Mouse (Mus musculus): ENCODE results near the gene Gm6993. TPM values are rescaled to one million over a fixed set of nuclear protein-coding genes. Genes with fewer than 3 reads are reported as not detected.

Gene Gm6993
- total RNA-seq (2017) = not detected in 2 replicates

DNA sequence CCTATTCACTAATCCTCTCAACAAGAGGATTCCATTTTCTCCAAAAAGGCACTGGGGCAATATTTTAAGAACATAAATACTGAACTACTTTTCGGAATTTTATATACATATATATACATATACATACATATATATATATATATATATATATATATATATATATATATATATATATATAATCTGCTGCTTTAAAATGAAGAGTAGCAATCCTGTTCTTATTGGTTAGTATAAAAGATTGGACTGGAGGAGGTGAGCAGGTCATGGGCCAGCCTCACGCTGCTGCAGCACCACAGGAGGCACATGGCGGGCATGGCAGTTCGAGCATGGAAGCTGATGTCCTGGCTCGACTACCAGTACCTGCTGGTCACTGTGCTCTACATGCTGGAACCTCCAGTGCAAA, at the start of gene Gm6993:
Gene Gm6993, plus strand, starts transcription at position 301 of the 400 bp plus-strand sequence.
- ATAC-seq (replicated peaks in 1 of 2; ENCODE audit: insufficient read depth in 1 of 2, low FRiP score in 2 of 2, low TSS enrichment in 1 of 2, low read depth in 1 of 2, poor library complexity in 2 of 2, severe bottlenecking in 2 of 2) = no peak

DNA sequence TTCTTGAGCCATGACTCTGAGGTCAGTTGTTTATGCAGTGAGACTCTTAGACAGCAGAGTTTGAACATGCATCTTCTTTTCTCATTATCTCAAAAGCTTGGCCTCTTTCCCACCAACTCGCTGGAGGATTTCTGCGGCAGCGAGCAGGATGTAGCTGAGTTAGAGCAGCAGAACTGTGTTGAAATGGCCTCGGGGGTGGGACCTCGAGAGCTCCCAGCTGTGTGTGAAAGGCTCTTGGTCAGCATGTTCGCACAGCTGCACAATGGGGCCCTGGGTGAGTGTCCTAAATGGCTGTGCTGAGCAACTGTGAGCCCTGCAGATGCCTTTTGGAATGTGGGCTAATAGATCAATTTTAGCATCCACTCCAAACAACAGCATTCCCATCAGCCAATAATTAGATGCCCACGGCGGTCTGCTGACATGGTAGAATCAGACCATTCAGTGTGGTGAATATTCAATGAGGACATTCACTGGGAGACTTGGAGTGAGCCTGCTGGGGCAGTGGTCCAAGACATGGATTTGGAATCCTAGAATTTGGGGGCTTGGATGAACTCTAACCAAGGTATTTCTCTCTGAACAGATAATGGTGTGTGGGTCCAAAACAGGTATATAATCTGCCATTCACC, 49.1 kb upstream of the Gm6993 start:
- no peak for ATAC-seq (replicated peaks in 1 of 2; ENCODE audit: insufficient read depth in 1 of 2, low FRiP score in 2 of 2, low TSS enrichment in 1 of 2, low read depth in 1 of 2, poor library complexity in 2 of 2, severe bottlenecking in 2 of 2)

DNA sequence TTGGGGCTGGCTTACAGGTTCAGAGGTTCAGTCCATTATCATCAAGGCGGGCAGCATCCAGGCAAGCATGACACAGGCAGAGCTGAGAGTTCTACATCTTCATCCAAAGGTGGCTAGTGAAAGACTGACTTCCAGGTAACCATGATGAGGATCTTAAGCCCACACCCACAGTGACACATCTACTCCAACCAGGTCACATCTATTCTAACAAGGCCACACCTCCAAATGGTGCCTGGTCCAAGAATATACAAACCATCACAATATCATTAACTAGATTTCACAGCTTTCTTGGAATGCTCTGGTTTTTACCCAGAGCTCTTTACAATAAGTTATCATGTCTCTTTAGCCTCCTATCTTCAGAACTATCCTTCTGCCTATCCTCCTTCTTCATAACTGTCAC, 38.1 kb upstream of the Gm6993 start:
- ATAC-seq (replicated peaks in 1 of 2; ENCODE audit: insufficient read depth in 1 of 2, low FRiP score in 2 of 2, low TSS enrichment in 1 of 2, low read depth in 1 of 2, poor library complexity in 2 of 2, severe bottlenecking in 2 of 2) = no peak

DNA sequence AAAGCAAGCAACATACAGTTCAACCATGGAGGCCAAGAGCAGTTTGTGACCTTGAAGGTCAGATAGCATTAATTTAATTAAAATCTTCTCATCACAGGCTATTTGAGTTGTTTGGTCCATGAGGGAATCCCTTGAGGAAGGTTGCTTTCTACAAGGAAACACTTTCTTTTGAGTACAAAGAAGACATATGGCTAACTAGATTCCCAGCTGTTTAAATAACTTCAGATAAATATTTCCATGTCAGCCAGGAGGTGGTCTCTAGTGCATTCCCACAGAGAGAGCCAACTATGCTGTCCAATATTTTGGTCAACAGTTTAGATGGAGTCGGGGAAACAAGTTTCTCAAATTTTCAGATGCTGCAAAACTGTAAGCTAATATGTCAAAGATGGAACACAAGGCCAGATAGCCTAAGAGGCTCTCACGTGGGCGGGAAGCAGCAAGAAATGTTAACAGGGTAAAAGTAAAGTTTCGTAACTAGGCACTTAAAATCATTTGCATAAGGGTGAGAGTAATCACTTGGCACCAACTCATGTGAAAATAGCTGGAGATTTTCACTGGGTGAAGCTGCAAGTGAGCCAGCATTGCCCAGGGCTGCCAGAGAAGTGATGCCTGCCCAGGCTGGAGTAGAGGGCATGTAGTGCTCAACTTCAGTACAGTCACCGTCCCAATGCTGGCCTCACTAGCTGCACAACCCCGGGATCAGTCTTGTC, 36.7 kb upstream of the Gm6993 start:
- no peak for ATAC-seq (replicated peaks in 1 of 2; ENCODE audit: insufficient read depth in 1 of 2, low FRiP score in 2 of 2, low TSS enrichment in 1 of 2, low read depth in 1 of 2, poor library complexity in 2 of 2, severe bottlenecking in 2 of 2)

DNA sequence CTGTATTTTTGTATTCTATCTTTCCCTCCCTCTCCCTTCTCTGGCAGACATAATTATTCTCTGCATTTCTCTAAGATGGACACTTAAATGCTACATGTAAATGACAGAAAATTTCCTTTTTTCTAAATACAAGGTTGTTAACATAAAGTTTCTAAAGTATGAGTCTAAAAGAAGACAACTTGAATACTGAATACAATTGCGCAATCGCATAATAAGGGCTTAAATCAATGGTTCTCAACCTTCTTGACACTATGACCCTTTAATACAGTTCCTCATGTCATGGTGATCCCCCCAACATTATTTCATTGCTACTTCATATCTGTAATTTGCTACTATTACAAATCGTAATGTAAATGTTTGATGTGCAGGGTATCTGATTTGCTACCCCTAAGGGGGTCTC, 35.7 kb upstream of the Gm6993 start:
- no peak for ATAC-seq (replicated peaks in 1 of 2; ENCODE audit: insufficient read depth in 1 of 2, low FRiP score in 2 of 2, low TSS enrichment in 1 of 2, low read depth in 1 of 2, poor library complexity in 2 of 2, severe bottlenecking in 2 of 2)

DNA sequence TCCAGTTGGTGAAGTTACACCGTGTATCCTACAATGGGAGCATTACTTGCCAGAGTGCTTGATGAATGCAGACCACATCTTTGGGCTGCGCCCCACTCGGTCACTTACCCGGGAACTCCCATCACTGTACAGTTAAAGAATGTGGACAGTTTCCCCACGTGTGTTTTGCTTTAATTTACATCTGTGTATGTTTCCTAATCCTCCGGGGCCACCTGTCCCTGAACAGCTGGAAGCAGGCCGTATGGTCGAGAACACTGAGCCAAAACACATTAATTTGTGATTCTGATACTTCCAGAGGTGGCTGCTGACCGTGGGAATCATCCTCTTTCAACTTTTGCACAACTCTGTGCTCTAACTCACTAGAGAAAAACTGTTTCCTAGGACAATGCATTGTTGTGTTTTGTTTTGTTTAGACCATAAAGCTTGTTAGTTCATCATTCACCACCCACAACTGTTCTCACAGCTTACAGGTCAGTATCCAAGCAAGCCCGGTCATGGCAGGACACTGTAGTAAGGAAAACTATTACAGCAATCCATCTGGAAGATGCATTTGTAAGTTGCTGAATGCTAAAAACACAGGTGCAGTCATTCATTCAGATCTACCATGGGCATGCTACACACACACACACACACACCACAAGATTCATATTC, 34.5 kb upstream of the Gm6993 start:
- no peak for ATAC-seq (replicated peaks in 1 of 2; ENCODE audit: insufficient read depth in 1 of 2, low FRiP score in 2 of 2, low TSS enrichment in 1 of 2, low read depth in 1 of 2, poor library complexity in 2 of 2, severe bottlenecking in 2 of 2)

DNA sequence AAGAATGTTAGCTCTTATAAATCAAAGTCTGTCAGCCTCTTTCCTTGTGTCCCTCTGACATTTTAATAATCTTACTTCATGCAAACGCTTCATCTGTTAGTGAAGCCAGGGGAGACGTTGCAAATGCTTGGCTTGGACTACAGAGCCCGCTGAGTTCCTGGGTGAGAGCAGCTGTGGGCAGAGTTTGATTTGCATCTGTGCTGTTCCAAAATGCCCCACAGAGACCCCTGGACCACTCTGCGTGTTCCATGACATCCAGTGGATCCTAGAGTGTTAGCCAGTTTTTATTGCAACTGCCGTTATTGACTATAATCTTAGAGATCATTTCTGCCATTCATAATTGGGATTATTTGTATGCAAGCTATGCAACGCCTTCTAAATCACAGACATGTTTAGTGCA, 31.8 kb upstream of the Gm6993 start:
- no peak for ATAC-seq (replicated peaks in 1 of 2; ENCODE audit: insufficient read depth in 1 of 2, low FRiP score in 2 of 2, low TSS enrichment in 1 of 2, low read depth in 1 of 2, poor library complexity in 2 of 2, severe bottlenecking in 2 of 2)

DNA sequence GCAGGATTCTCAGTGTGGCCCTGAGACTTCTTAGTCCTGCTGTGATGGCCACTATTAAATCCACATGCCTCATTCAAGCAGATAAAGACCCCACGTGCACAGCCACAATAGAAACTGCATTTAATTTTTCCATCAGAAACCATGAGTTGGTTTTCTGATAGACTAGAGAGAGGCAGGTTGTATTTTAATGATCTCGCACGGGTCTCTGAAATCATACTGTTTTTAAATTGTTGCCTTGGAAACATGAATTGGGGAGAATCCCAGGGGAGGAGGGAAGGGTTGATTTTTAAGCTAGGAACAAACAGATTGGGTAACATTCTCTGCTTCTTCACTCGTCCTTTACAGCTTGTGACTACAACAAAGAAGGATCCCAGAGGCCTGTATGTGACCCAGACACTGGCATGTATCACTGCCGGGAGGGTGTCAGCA, 31.2 kb upstream of the Gm6993 start:
- ATAC-seq (replicated peaks in 1 of 2; ENCODE audit: insufficient read depth in 1 of 2, low FRiP score in 2 of 2, low TSS enrichment in 1 of 2, low read depth in 1 of 2, poor library complexity in 2 of 2, severe bottlenecking in 2 of 2) = no peak

DNA sequence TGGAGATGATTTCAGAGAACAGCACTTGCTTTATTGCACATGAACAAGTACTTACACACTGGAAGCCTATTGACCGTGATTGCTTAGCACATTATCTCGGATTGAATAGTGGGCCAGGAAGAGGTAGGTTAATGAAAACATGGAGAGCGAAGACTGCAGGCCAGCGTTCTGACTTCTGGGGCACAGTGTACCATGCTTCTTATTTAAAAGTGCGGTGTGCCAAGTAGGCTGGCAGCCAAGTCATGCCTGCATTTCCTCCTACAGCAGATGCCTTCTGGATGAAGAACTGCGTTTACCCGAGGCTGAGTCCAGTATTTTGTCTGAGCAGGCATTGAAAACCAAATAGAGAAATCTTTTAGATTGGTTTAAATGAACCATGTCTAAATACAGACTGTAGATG, 27.0 kb upstream of the Gm6993 start:
- no peak for ATAC-seq (replicated peaks in 1 of 2; ENCODE audit: insufficient read depth in 1 of 2, low FRiP score in 2 of 2, low TSS enrichment in 1 of 2, low read depth in 1 of 2, poor library complexity in 2 of 2, severe bottlenecking in 2 of 2)

DNA sequence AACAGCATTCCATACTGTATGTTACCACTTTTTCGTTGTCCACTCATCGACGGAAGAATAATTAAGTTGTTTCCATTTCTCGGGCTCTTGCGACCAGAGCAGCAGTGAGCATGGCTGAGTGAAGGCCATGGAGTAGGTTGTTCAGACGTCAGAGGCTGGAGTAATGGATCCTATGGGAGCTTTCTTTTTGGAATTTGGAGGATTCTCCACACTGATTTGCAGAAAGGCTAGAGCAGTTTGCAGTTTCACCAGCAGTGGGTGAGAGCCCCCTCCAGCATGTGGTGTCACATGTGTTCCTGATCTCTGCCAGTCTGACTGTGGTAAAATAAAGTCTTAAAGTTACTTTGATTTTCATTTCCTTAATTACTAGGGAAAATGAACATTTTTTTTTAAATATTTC, 25.6 kb upstream of the Gm6993 start:
- ATAC-seq (replicated peaks in 1 of 2; ENCODE audit: insufficient read depth in 1 of 2, low FRiP score in 2 of 2, low TSS enrichment in 1 of 2, low read depth in 1 of 2, poor library complexity in 2 of 2, severe bottlenecking in 2 of 2) = no peak

DNA sequence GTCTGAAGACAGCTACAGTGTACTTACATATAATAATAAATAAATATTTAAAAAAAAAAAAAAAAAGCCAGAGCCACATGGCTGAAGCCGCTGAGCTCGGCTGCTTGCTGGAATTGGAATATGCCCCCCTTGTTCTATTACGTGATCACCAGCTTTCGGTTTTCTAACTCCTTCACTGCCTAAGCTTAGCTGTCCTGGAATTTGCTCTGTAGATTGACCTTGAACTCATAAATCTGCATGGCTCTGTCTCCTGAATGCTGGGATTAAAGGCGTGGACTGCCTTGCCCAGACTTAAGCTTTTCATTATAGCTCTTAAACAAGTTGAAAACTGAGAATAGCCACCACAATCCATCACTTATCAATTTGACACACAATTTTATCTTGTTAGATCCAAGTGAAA, 23.3 kb upstream of the Gm6993 start:
- ATAC-seq (replicated peaks in 1 of 2; ENCODE audit: insufficient read depth in 1 of 2, low FRiP score in 2 of 2, low TSS enrichment in 1 of 2, low read depth in 1 of 2, poor library complexity in 2 of 2, severe bottlenecking in 2 of 2) = no peak

DNA sequence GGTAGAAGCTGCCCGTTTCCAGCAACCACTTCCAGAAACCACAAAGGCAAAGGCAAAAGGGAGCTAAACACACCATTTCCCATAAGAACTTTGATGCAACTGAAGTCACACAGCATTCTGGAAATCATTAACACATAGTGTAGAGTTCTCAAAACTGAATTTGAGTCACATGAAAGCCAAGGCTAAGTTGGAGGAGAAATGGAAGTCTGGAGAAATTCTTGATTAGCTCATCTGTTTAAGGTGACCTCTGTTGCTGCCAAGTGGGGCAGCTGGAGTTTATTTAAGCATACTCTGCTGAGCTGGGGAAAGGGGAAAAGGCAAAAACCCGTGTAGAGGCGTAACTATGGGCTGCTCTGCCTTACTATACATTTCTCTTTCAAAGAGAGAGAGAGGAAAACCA, 21.8 kb upstream of the Gm6993 start:
- ATAC-seq (replicated peaks in 1 of 2; ENCODE audit: insufficient read depth in 1 of 2, low FRiP score in 2 of 2, low TSS enrichment in 1 of 2, low read depth in 1 of 2, poor library complexity in 2 of 2, severe bottlenecking in 2 of 2) = no peak

DNA sequence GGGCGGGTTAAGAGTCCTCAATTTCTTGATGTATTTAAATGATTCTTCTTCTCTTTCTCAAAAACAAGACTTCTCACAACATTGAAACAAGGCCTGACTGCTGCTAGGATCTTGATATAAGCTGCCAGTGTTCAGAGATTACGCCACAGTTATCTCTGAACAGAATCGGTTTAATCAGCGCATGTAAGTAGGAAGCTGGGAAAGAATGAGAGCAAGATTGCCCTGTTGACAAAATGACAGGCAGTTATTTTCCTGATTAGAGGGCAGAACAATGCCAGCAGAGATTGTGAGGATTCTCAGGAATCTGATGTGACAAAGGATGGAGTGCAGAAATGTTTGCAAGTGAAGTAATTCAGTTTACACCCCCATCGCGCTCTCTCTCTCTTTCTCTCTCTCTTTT, 19.0 kb upstream of the Gm6993 start:
- no peak for ATAC-seq (replicated peaks in 1 of 2; ENCODE audit: insufficient read depth in 1 of 2, low FRiP score in 2 of 2, low TSS enrichment in 1 of 2, low read depth in 1 of 2, poor library complexity in 2 of 2, severe bottlenecking in 2 of 2)

DNA sequence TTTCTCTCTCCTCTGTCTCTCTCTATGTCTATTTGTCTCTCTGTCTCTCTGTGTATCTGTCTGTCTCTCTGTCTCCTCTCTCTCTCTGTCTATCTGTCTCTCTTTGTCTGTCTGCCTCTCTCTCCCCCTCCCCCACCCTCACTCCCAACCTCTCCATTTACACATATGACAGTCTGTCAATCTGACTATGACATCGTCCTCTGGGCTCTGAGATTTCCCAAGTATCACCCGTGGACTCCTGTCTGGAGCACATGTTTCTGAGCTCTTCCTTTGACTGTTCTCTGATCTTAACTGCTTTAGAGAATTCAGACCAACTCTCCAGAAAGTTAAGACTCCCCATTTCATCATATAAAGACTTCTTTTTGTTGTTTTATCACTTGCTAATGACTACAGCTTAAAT, 18.3 kb upstream of the Gm6993 start:
- no peak for ATAC-seq (replicated peaks in 1 of 2; ENCODE audit: insufficient read depth in 1 of 2, low FRiP score in 2 of 2, low TSS enrichment in 1 of 2, low read depth in 1 of 2, poor library complexity in 2 of 2, severe bottlenecking in 2 of 2)

DNA sequence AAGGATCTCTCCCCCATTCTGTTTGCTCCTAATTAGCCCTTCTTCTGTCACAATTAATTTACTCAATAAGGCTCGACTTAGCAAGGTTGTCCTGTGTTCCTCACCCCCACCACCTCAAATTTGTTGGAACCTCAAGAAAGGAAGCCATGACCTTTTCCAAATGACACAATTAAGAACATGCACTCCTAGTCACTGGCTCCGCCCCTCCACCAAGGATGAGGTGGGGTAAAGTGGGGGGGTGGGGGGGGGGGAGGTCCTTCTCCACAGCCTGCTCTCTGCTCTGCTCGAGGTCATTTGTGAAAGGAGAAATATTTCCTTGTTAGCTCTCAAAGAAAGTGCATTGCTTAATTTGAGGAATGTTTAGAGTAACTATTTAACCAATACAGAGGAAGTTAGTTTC, 17.8 kb upstream of the Gm6993 start:
- ATAC-seq (replicated peaks in 1 of 2; ENCODE audit: insufficient read depth in 1 of 2, low FRiP score in 2 of 2, low TSS enrichment in 1 of 2, low read depth in 1 of 2, poor library complexity in 2 of 2, severe bottlenecking in 2 of 2) = no peak

DNA sequence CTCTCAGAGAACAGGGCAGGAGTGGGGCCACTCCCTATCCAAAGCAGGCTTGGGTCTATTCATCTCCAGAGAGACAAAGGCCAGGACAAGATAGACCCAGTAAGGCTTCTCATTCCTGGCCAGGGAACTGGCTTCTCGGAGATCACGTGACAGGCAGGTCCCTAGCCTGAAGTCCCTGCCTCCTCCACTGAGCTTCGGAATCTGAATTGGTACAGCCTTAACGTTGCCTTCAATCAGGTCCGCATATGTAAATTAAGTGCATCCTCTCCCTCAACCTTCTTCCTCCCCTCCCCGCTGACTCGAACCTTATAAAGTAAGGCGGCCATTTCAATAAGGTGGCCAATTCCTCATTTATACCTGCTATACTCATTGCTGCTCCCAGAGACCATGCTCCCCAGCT, 15.1 kb upstream of the Gm6993 start:
- no peak for ATAC-seq (replicated peaks in 1 of 2; ENCODE audit: insufficient read depth in 1 of 2, low FRiP score in 2 of 2, low TSS enrichment in 1 of 2, low read depth in 1 of 2, poor library complexity in 2 of 2, severe bottlenecking in 2 of 2)

DNA sequence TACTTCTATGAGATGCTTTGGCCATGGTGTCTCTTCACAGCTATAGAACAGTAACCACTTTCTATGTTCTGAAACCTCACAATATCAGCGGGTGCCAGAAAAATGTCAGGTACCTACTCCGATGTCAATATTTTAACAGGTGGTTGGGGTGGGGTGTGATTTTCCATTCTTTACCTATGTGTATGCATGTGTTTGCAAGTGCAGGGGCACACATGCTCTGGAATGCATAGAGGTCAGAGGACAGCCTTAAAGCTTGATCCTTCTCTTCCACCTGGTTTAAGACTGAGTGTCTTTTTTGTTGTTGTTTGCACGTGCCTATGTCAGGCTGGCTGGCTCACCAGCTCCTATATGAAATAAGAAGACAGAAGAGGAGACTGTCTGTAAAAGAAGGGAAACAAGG, 13.4 kb upstream of the Gm6993 start:
- ATAC-seq (replicated peaks in 1 of 2; ENCODE audit: insufficient read depth in 1 of 2, low FRiP score in 2 of 2, low TSS enrichment in 1 of 2, low read depth in 1 of 2, poor library complexity in 2 of 2, severe bottlenecking in 2 of 2) = no peak

DNA sequence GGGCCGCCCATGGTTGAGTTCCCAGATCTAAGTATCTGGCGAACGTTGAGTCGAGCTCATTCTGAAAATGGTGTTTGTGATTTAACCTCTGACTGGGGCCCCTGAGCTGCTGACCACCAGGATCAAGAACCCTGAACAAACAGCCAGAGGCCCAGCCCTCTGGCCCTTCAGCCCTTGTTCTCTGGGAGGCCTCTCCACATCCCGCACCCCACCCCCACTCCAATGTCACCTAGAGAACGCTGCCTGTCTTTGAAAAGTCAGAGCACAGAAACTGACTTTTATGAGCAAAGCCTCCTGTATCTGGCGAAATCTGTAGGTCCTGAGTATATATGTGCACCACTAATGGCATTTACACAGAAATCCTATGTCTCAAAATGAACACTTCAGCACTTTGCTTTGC, 11.7 kb upstream of the Gm6993 start:
- no peak for ATAC-seq (replicated peaks in 1 of 2; ENCODE audit: insufficient read depth in 1 of 2, low FRiP score in 2 of 2, low TSS enrichment in 1 of 2, low read depth in 1 of 2, poor library complexity in 2 of 2, severe bottlenecking in 2 of 2)

DNA sequence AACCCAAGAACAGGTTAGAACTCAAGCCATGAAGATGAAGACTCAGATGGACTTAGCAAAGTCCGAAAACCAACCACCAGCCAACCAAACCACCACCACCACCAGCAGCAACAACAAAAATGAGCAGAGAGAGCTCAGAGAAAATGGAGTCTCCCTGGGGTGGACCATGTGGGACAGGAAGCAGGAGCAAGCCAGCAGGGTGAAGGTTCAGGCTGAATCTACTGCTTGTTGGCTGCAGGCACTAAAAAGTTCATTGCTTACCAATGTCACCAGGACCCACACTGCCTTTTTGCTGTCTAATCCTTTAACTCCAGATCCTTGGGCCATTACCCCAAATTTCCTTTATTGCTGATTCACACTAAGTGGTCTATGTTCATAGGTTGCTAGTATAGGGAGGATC, 7.9 kb upstream of the Gm6993 start:
- no peak for ATAC-seq (replicated peaks in 1 of 2; ENCODE audit: insufficient read depth in 1 of 2, low FRiP score in 2 of 2, low TSS enrichment in 1 of 2, low read depth in 1 of 2, poor library complexity in 2 of 2, severe bottlenecking in 2 of 2)
